Mouse (Mus musculus): Measurements from ENCODE around the gene Tex2. TPM values are rescaled to one million over a fixed set of nuclear protein-coding genes. Genes with fewer than 3 reads are reported as not detected.

Tex2 gene
- total and polyA plus RNA-seq, 3 experiments: 4.0 to 5.0 (median 4.5) TPM

GRCm38 (mm10) chr11:106566040-106566785, 47.0 kb downstream of the Tex2 start:
- Histone ChIP-seq H3K9ac (ENCODE audit: insufficient read depth, low read depth) (no peak overlapping the region), H3K4me1 (ENCODE audit: control insufficient read depth in 1 of 2, insufficient read depth in 2 of 2) (peaks cover 3 to 22% of the 10 kb centered on the region in 2 experiments; a peak in 3 of 4 replicates), H3K4me2 (ENCODE audit: insufficient read depth, low read depth, poor library complexity, severe bottlenecking) (no peak overlapping the region), H3K9me3 (replicated peaks; ENCODE audit: low read length) (no peaks in the 10 kb centered on the region), H3K4me3 (replicated peaks in 1 of 3; ENCODE audit: low read depth in 2 of 3, low read length in 2 of 3, poor library complexity in 1 of 3) (no peak overlapping the region), H3K27me3 (replicated peaks) (no peaks in the 10 kb centered on the region), H3K27ac (ENCODE audit: insufficient read depth, low read depth) (no peak overlapping the region), H3K79me2 (replicated peaks; ENCODE audit: control insufficient read depth, extremely low read depth, insufficient read depth, poor library complexity, severe bottlenecking) (no peaks in the 10 kb centered on the region), H3K36me3 (replicated peaks in 1 of 2; ENCODE audit: control insufficient read depth in 1 of 2, insufficient read depth in 1 of 2, low read length in 1 of 2) (peaks cover 0 to 20% of the 10 kb centered on the region in 2 experiments)
- no peak for TF ChIP-seq RAD21 (IDR thresholded peaks at IDR 0.05; ENCODE audit: low read depth, low read length)
- in situ Hi-C loops (cut with MboI; ENCODE audit: low pct_ligation_motif_present, low pct_unique_long_range_greater_than_20kb, low sequenced_read_pairs) (no loop called here), dilution Hi-C loops (cut with MboI; ENCODE audit: extremely low pct_ligation_motif_present, extremely low pct_unique_long_range_greater_than_20kb, low sequenced_read_pairs) (no loop called here)
- DNase-seq (ENCODE audit: extremely low read depth): no peak

DNA sequence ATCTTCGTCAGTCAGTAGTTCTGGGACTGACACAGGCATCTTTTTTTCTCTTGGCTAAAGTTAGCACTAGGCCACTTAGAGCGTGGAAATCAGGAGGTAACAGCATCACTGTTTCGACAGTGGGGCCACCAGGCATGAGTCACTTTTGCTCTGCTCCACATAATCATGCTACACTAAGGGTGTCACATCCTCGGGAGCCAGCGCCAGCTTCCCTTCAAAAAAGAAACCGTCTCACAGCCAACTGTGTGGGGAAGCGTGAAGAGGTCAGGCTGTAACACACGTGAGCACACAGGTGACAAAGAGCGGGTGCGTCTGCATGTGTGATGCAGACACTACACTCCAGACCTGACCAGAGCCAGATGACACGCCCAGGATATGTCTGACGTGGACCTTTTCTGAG, 49.0 kb downstream of the Tex2 start:
- H3K4me2 ChIP-seq (ENCODE audit: insufficient read depth, low read depth, poor library complexity, severe bottlenecking): no peak overlapping the region
- peaks cover 0 to 31% of the 10 kb centered on the region in 2 experiments for H3K36me3 ChIP-seq (replicated peaks in 1 of 2; ENCODE audit: control insufficient read depth in 1 of 2, insufficient read depth in 1 of 2, low read length in 1 of 2)
- no peak for DNase-seq (ENCODE audit: extremely low read depth)
- no peaks in the 10 kb centered on the region for H3K79me2 ChIP-seq (replicated peaks; ENCODE audit: control insufficient read depth, extremely low read depth, insufficient read depth, poor library complexity, severe bottlenecking)
- H3K27ac ChIP-seq (ENCODE audit: insufficient read depth, low read depth): no peak overlapping the region
- dilution Hi-C loops (cut with MboI; ENCODE audit: extremely low pct_ligation_motif_present, extremely low pct_unique_long_range_greater_than_20kb, low sequenced_read_pairs) (no loop called here), in situ Hi-C loops (cut with MboI; ENCODE audit: low pct_ligation_motif_present, low pct_unique_long_range_greater_than_20kb, low sequenced_read_pairs) (no loop called here)
- H3K4me1 ChIP-seq (ENCODE audit: control insufficient read depth in 1 of 2, insufficient read depth in 2 of 2): peaks cover 3 to 22% of the 10 kb centered on the region in 2 experiments; a peak in 3 of 4 replicates
- no peaks in the 10 kb centered on the region for H3K9me3 ChIP-seq (replicated peaks; ENCODE audit: low read length)
- H3K9ac ChIP-seq (ENCODE audit: insufficient read depth, low read depth): no peak overlapping the region
- TF ChIP-seq BHLHE40 (IDR thresholded peaks at IDR 0.05; ENCODE audit: low read depth, low read length): peak; percentile 71
- TF ChIP-seq CTCF (conservative IDR thresholded peaks at IDR 0.05 in 1 of 2, IDR thresholded peaks at IDR 0.05 in 1 of 2; ENCODE audit: low read depth in 2 of 2, low read length in 2 of 2): no peak
- H3K4me3 ChIP-seq (replicated peaks in 1 of 3; ENCODE audit: low read depth in 2 of 3, low read length in 2 of 3, poor library complexity in 1 of 3): no peak overlapping the region
- no peaks in the 10 kb centered on the region for H3K27me3 ChIP-seq (replicated peaks)

GRCm38 (mm10) chr11:106562707-106563106, 50.5 kb downstream of the Tex2 start:
- H3K4me3 ChIP-seq (replicated peaks in 1 of 3; ENCODE audit: low read depth in 2 of 3, low read length in 2 of 3, poor library complexity in 1 of 3): no peak overlapping the region
- in situ Hi-C loops (cut with MboI; ENCODE audit: low pct_ligation_motif_present, low pct_unique_long_range_greater_than_20kb, low sequenced_read_pairs) (no loop called here), dilution Hi-C loops (cut with MboI; ENCODE audit: extremely low pct_ligation_motif_present, extremely low pct_unique_long_range_greater_than_20kb, low sequenced_read_pairs) (no loop called here)
- H3K27me3 ChIP-seq (replicated peaks): no peaks in the 10 kb centered on the region
- no peak for DNase-seq (ENCODE audit: extremely low read depth)
- H3K4me2 ChIP-seq (ENCODE audit: insufficient read depth, low read depth, poor library complexity, severe bottlenecking): no peak overlapping the region
- no peak overlapping the region for H3K27ac ChIP-seq (ENCODE audit: insufficient read depth, low read depth)
- H3K36me3 ChIP-seq (replicated peaks in 1 of 2; ENCODE audit: control insufficient read depth in 1 of 2, insufficient read depth in 1 of 2, low read length in 1 of 2): peaks cover 0 to 26% of the 10 kb centered on the region in 2 experiments
- TF ChIP-seq RAD21 (IDR thresholded peaks at IDR 0.05; ENCODE audit: low read depth, low read length): no peak
- no peak for TF ChIP-seq IRF4 (IDR thresholded peaks at IDR 0.05; ENCODE audit: low read depth, low read length)
- no peak for TF ChIP-seq POLR2A (IDR thresholded peaks at IDR 0.05; ENCODE audit: low read depth, low read length)
- no peak for TF ChIP-seq ZMIZ1 (IDR thresholded peaks at IDR 0.05; ENCODE audit: low read depth, low read length)
- no peak for TF ChIP-seq JUN (IDR thresholded peaks at IDR 0.05; ENCODE audit: insufficient read depth, low read depth, low read length)
- no peak for TF ChIP-seq GABPA (IDR thresholded peaks at IDR 0.05; ENCODE audit: insufficient replicate concordance, low read depth, low read length)
- no peak for TF ChIP-seq EP300 (IDR thresholded peaks at IDR 0.05; ENCODE audit: low read length)
- TF ChIP-seq ETS1 (conservative IDR thresholded peaks at IDR 0.05; ENCODE audit: low read depth, low read length): no peak
- TF ChIP-seq USF1 (IDR thresholded peaks at IDR 0.05; ENCODE audit: low read depth, low read length): no peak
- no peak for TF ChIP-seq MAZ (IDR thresholded peaks at IDR 0.05; ENCODE audit: low read depth, low read length)
- TF ChIP-seq NRF1 (IDR thresholded peaks at IDR 0.05; ENCODE audit: low read depth, low read length): no peak
- no peak for TF ChIP-seq UBTF (IDR thresholded peaks at IDR 0.05; ENCODE audit: low read depth, low read length)
- TF ChIP-seq JUND (conservative IDR thresholded peaks at IDR 0.05; ENCODE audit: low read depth, low read length): no peak
- no peak for TF ChIP-seq MXI1 (IDR thresholded peaks at IDR 0.05; ENCODE audit: low read depth, low read length)
- TF ChIP-seq BHLHE40 (IDR thresholded peaks at IDR 0.05; ENCODE audit: low read depth, low read length): no peak
- no peaks in the 10 kb centered on the region for H3K9me3 ChIP-seq (replicated peaks; ENCODE audit: low read length)
- peaks cover 3 to 22% of the 10 kb centered on the region in 2 experiments; a peak in 3 of 4 replicates for H3K4me1 ChIP-seq (ENCODE audit: control insufficient read depth in 1 of 2, insufficient read depth in 2 of 2)
- no peaks in the 10 kb centered on the region for H3K79me2 ChIP-seq (replicated peaks; ENCODE audit: control insufficient read depth, extremely low read depth, insufficient read depth, poor library complexity, severe bottlenecking)
- H3K9ac ChIP-seq (ENCODE audit: insufficient read depth, low read depth): no peak overlapping the region

Measured in CH12.LX (cell line).